Mouse (Mus musculus) brain, embryonic 14.5 days (tissue): ENCODE measurements around the gene Cdk19.

Experiments
- CTCF ChIP-seq: fragments of 200-500 bp; IDR thresholded peaks from 2 replicates; pipeline ENCODE4 v1.5.1; 2012; ENCODE audit warnings: inconsistent platforms, mild to moderate bottlenecking, moderate library complexity, borderline replicate concordance; ENCODE audit not compliant: insufficient read depth, insufficient read length; ENCODE audit errors: extremely low read depth
- POLR2A ChIP-seq: fragments of 200-500 bp; IDR thresholded peaks from 2 replicates; pipeline ENCODE4 v1.6.1; 2012; ENCODE audit warnings: mild to moderate bottlenecking, inconsistent platforms, borderline replicate concordance; ENCODE audit not compliant: poor library complexity, insufficient read depth, insufficient read length, severe bottlenecking; ENCODE audit errors: extremely low read depth

DNA sequence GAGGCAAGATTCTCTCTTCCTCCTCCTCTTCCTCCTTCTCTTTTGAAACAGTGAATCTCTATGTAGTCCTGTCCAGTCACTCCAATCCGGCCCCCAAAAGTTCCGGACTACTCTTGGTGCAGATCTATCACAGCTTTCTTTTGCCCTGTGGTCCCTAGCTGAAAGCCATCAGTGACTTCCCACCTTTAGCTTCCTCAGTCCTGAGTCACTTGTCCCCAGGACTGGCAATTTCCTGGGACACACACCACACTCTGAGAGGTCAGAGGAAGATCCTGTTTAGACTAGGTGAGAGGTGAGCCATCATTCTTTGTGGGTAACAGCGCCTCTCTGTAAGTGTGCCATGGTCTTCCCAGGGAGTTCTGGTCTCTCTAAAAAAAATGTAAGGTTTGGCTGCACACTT, 187.6 kb downstream of the Cdk19 start:
- no peak for TF ChIP-seq CTCF
- TF ChIP-seq POLR2A: no peak
